8 mouse cellular contexts compared by ENCODE assay signal in the genomic region with DNA sequence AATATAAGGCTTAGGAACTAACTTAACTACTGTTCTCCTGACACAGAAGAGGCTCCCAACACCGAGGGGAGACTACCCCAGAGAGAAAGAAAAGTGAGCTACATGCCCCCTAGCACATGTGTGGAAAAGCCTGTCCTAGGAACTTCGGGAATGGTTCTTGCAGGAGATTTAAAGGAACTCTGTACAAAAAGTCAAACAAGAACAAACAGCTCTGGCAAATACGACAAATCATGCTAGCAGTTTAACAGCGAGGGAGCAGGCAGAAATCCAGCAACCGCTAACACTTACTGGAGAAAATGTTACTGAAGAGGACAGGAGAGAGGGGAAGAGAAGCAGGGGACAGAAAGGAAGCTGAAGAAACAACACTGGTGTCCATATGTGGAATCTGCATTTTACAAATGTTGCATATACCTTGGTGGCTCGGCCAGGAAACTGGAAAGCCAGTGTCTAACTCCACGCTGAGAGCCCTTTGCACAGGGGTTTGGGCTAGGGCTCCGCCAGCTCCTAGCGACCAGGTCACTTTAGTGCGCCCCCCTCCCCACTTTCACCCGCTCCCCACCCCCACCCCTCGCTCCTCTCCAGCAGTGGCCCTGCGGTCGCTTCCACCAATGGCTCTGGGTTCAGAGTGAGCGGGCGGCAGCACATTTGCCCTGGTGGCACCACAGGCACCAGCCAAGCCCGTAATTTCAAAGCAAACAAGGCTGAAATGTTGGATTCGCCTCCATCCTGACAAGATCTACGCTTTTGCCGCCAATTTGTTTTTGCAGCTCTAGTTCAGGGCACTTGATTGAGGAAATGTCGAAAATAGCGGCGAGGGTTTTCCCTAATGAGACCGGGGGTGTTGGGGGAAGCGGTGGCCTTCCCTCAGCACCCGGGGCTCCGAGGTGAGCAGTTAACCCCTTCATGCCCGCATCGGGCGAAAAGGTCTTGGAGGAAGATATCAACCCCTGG. TPM values are rescaled to one million over a fixed set of nuclear protein-coding genes. Genes with fewer than 3 reads are reported as not detected.
DNase-seq lines count a peak whose midpoint lies in the region; ATAC-seq and TF ChIP-seq lines count a peak whose summit lies in the region.

No protein-coding gene starts in this region.

- no peak for ATAC-seq in megakaryocyte, adult 5-6 weeks (ENCODE audit: poor library complexity, severe bottlenecking)
- peak; percentile 23 for ATAC-seq in forebrain, postnatal 0 days
- ATAC-seq in stomach, embryonic 14.5 days (ENCODE audit: insufficient number of reproducible peaks, insufficient read depth, low FRiP score, low read depth), result peak; percentile 61; the same call in 1 of the 2 replicates

- peaks cover 11% of the 10 kb centered on the region for H3K9me3 ChIP-seq in megakaryocyte, embryonic 14.5 days
- H3K9me3 ChIP-seq in forebrain, postnatal 0 days (ENCODE audit: low read length), result no peaks in the 10 kb centered on the region
- no peaks in the 10 kb centered on the region for H3K9me3 ChIP-seq in limb, embryonic 10.5 days (replicated peaks)
- H3K9me3 ChIP-seq in stomach, embryonic 14.5 days (ENCODE audit: control insufficient read depth, low read depth, low read length), result no peaks in the 10 kb centered on the region

- peak overlapping the region; percentile 82 for H3K4me3 ChIP-seq in megakaryocyte, embryonic 14.5 days (replicated peaks)
- no peak overlapping the region for H3K4me3 ChIP-seq in forebrain, postnatal 0 days (ENCODE audit: low read depth, low read length)
- peak overlapping the region; percentile 58 for H3K4me3 ChIP-seq in limb, embryonic 10.5 days
- peak overlapping the region; percentile 33 for H3K4me3 ChIP-seq in stomach, embryonic 14.5 days (ENCODE audit: low read depth, low read length)

- H3K27ac ChIP-seq in forebrain, postnatal 0 days (ENCODE audit: low read depth, low read length), result no peak overlapping the region
- H3K27ac ChIP-seq in limb, embryonic 10.5 days, result peak overlapping the region; percentile 90
- H3K27ac ChIP-seq in stomach, embryonic 14.5 days (ENCODE audit: low read length), result peak overlapping the region; percentile 71

- H3K27me3 ChIP-seq in megakaryocyte, embryonic 14.5 days (replicated peaks), result peaks cover 50% of the 10 kb centered on the region
- H3K27me3 ChIP-seq in forebrain, postnatal 0 days (ENCODE audit: insufficient read depth, low read length), result peaks cover 85% of the 10 kb centered on the region
- peaks cover 44% of the 10 kb centered on the region for H3K27me3 ChIP-seq in limb, embryonic 10.5 days (ENCODE audit: low read depth, poor library complexity, severe bottlenecking)
- H3K27me3 ChIP-seq in stomach, embryonic 14.5 days (ENCODE audit: control insufficient read depth, insufficient read depth, low read length), result 0 out of 2 replicates have a peak, but pooled peaks cover 10% of the 10 kb centered on the region

- H3K4me2 ChIP-seq in forebrain, postnatal 0 days (ENCODE audit: low read depth), result no peak overlapping the region
- H3K4me2 ChIP-seq in stomach, embryonic 14.5 days (replicated peaks; ENCODE audit: low read depth, low read length), result peak overlapping the region; percentile 66

- peaks cover 10% of the 10 kb centered on the region for H3K4me1 ChIP-seq in megakaryocyte, embryonic 14.5 days
- no peaks in the 10 kb centered on the region for H3K4me1 ChIP-seq in forebrain, postnatal 0 days (ENCODE audit: insufficient read depth)
- peaks cover 40% of the 10 kb centered on the region for H3K4me1 ChIP-seq in limb, embryonic 10.5 days
- no peaks in the 10 kb centered on the region for H3K4me1 ChIP-seq in stomach, embryonic 14.5 days (ENCODE audit: control insufficient read depth, insufficient read depth, low read length)

- TF ChIP-seq CTCF in forebrain, postnatal 0 days (IDR thresholded peaks at IDR 0.05; ENCODE audit: low read depth), result no peak

- no peaks in the 10 kb centered on the region for H3K36me3 ChIP-seq in megakaryocyte, embryonic 14.5 days (replicated peaks; ENCODE audit: low read length)
- no peaks in the 10 kb centered on the region for H3K36me3 ChIP-seq in forebrain, postnatal 0 days (ENCODE audit: insufficient read depth)
- H3K36me3 ChIP-seq in limb, embryonic 10.5 days, result no peaks in the 10 kb centered on the region
- H3K36me3 ChIP-seq in stomach, embryonic 14.5 days (ENCODE audit: control insufficient read depth, insufficient read depth, low read length), result no peaks in the 10 kb centered on the region

- no peak overlapping the region for H3K9ac ChIP-seq in forebrain, postnatal 0 days
- peak overlapping the region; percentile 42 for H3K9ac ChIP-seq in stomach, embryonic 14.5 days (replicated peaks; ENCODE audit: low read depth, low read length)

- under 1% methylated on average over 30 of the region's 30 CpGs for WGBS in forebrain, postnatal 0 days
- under 1% methylated on average over 30 of the region's 30 CpGs for WGBS in limb, embryonic 10.5 days
- WGBS in stomach, embryonic 14.5 days, result 2% methylated on average over 30 of the region's 30 CpGs

- peak; percentile 51 for DNase-seq in forebrain, postnatal 0 days
- DNase-seq in limb, embryonic 10.5 days (ENCODE audit: low spot score), result peak; percentile 79
- DNase-seq in thymus, postnatal 36 days, result no peak
- DNase-seq in kidney, adult 11 months, result no peak
- DNase-seq in layer of hippocampus, postnatal 36 days, result no peak

RNA-seq across cellular contexts. Expression of a gene that starts 8.5 kb away (rescaled TPM):
- polyA plus RNA-seq in megakaryocyte, embryonic 14.5 days (2012; ENCODE audit: insufficient read depth, low replicate concordance), result 0.03 TPM in 1 of 2 replicates, not detected in the other
- not detected in 2 replicates for total RNA-seq in megakaryocyte, adult 5-6 weeks (2015)
- total RNA-seq in megakaryocyte, adult 5-6 weeks (2017), result not detected in 2 replicates
- total RNA-seq in forebrain, postnatal 0 days (2014; rRNA removed), result not detected in 2 replicates
- not detected in 2 replicates for polyA plus RNA-seq in forebrain, postnatal 0 days (2015; fragmentation: Nextera tagmentation; extraction: Ambion mirVana)
- 9.8 and 10.1 TPM in 2 replicates for polyA plus RNA-seq in limb, embryonic 10.5 days (2016; fragmentation: Nextera tagmentation; extraction: Ambion mirVana)
- polyA plus RNA-seq in stomach, embryonic 14.5 days (2014; fragmentation: Nextera tagmentation; extraction: Ambion mirVana), result 17.7 and 18.3 TPM in 2 replicates
- not detected for total RNA-seq in layer of hippocampus, postnatal 36 days (2021)

Comparison
In these comparisons a context has a peak if more than half of its experiments do, and no peak if none do; other contexts are left out.
1. DNase-seq: peak in forebrain, postnatal 0 days (single experiment) and limb, embryonic 10.5 days (single experiment); none in thymus, postnatal 36 days (0 of 2), kidney, adult 11 months (single experiment) and layer of hippocampus, postnatal 36 days (0 of 2).
2. RNA of a gene that starts 8.5 kb away (polyA plus RNA-seq): 17.7 to 18.3 TPM in stomach, embryonic 14.5 days and 9.8 to 10.1 TPM in limb, embryonic 10.5 days; 0.03 TPM in megakaryocyte, embryonic 14.5 days and not detected in forebrain, postnatal 0 days; every median in the first group is over 10 times any median in the second.